Mouse (Mus musculus): ENCODE results near the gene Notch3. TPM values are rescaled to one million over a fixed set of nuclear protein-coding genes. Genes with fewer than 3 reads are reported as not detected.

Notch3 gene
- polyA plus RNA-seq, 1 experiment: not detected

- Histone ChIP-seq H3K4me3 (ENCODE audit: insufficient read depth, low read length) (no peak overlapping the region), H3K4me1 (ENCODE audit: control insufficient read depth, insufficient read depth, low read length) (peaks cover 8% of the 10 kb centered on the region), H3K27ac (ENCODE audit: insufficient read depth, low read depth, low read length) (no peak overlapping the region)
- TF ChIP-seq POLR2A (IDR thresholded peaks at IDR 0.05; ENCODE audit: borderline replicate concordance, low read depth, low read length) (no peak), CTCF (IDR thresholded peaks at IDR 0.05; ENCODE audit: low read depth, low read length) (no peak)
Measured at GRCm38 (mm10) chr17:32197156-32197555, 30.5 kb upstream of the Notch3 start.

GRCm38 (mm10) chr17:32195725-32196124 lies 29.1 kb upstream of the Notch3 start:
- TF ChIP-seq POLR2A (IDR thresholded peaks at IDR 0.05; ENCODE audit: borderline replicate concordance, low read depth, low read length) (no peak), CTCF (IDR thresholded peaks at IDR 0.05; ENCODE audit: low read depth, low read length) (no peak)
- Histone ChIP-seq H3K4me1 (ENCODE audit: control insufficient read depth, insufficient read depth, low read length) (peaks cover 9% of the 10 kb centered on the region), H3K4me3 (ENCODE audit: insufficient read depth, low read length) (no peak overlapping the region), H3K27ac (ENCODE audit: insufficient read depth, low read depth, low read length) (no peak overlapping the region)

- no peak for TF ChIP-seq POLR2A (IDR thresholded peaks at IDR 0.05; ENCODE audit: borderline replicate concordance, low read depth, low read length)
- Histone ChIP-seq H3K27ac (ENCODE audit: insufficient read depth, low read depth, low read length) (no peak overlapping the region), H3K4me1 (ENCODE audit: control insufficient read depth, insufficient read depth, low read length) (peaks cover 26% of the 10 kb centered on the region), H3K4me3 (ENCODE audit: insufficient read depth, low read length) (no peak overlapping the region)
Measured at GRCm38 (mm10) chr17:32193010-32193409, 26.4 kb upstream of the Notch3 start.

GRCm38 (mm10) chr17:32189850-32190249 lies 23.2 kb upstream of the Notch3 start:
- peaks cover 26% of the 10 kb centered on the region for H3K4me1 ChIP-seq (ENCODE audit: control insufficient read depth, insufficient read depth, low read length)
- TF ChIP-seq POLR2A (IDR thresholded peaks at IDR 0.05; ENCODE audit: borderline replicate concordance, low read depth, low read length): no peak
- no peak for TF ChIP-seq CTCF (IDR thresholded peaks at IDR 0.05; ENCODE audit: low read depth, low read length)
- no peak overlapping the region for H3K27ac ChIP-seq (ENCODE audit: insufficient read depth, low read depth, low read length)
- H3K4me3 ChIP-seq (ENCODE audit: insufficient read depth, low read length): no peak overlapping the region

GRCm38 (mm10) chr17:32188863-32189636 lies 22.4 kb upstream of the Notch3 start, which contains the start of gene Ephx3:
Gene Ephx3, minus strand, starts transcription at chr17:32189549.
- Histone ChIP-seq H3K4me3 (ENCODE audit: insufficient read depth, low read length) (peak within 1 kb of the TSS; percentile 42), H3K4me1 (ENCODE audit: control insufficient read depth, insufficient read depth, low read length) (peaks cover 26% of the 10 kb centered on the region), H3K27ac (ENCODE audit: insufficient read depth, low read depth, low read length) (no peak within 1 kb of the TSS)
- TF ChIP-seq POLR2A (IDR thresholded peaks at IDR 0.05; ENCODE audit: borderline replicate concordance, low read depth, low read length): no peak
- no peak for TF ChIP-seq CTCF (IDR thresholded peaks at IDR 0.05; ENCODE audit: low read depth, low read length)

- Histone ChIP-seq H3K4me3 (ENCODE audit: insufficient read depth, low read length) (no peak overlapping the region), H3K27ac (ENCODE audit: insufficient read depth, low read depth, low read length) (no peak overlapping the region), H3K4me1 (ENCODE audit: control insufficient read depth, insufficient read depth, low read length) (no peaks in the 10 kb centered on the region)
- TF ChIP-seq CTCF (IDR thresholded peaks at IDR 0.05; ENCODE audit: low read depth, low read length) (no peak), POLR2A (IDR thresholded peaks at IDR 0.05; ENCODE audit: borderline replicate concordance, low read depth, low read length) (no peak)
Measured at GRCm38 (mm10) chr17:32183017-32183416, 16.4 kb upstream of the Notch3 start.

GRCm38 (mm10) chr17:32179621-32180491 lies 13.2 kb upstream of the Notch3 start:
- no peak overlapping the region for H3K4me3 ChIP-seq (ENCODE audit: insufficient read depth, low read length)
- no peaks in the 10 kb centered on the region for H3K4me1 ChIP-seq (ENCODE audit: control insufficient read depth, insufficient read depth, low read length)
- no peak for TF ChIP-seq POLR2A (IDR thresholded peaks at IDR 0.05; ENCODE audit: borderline replicate concordance, low read depth, low read length)
- no peak for TF ChIP-seq CTCF (IDR thresholded peaks at IDR 0.05; ENCODE audit: low read depth, low read length)
- no peak overlapping the region for H3K27ac ChIP-seq (ENCODE audit: insufficient read depth, low read depth, low read length)

- TF ChIP-seq POLR2A (IDR thresholded peaks at IDR 0.05; ENCODE audit: borderline replicate concordance, low read depth, low read length): no peak
- TF ChIP-seq CTCF (IDR thresholded peaks at IDR 0.05; ENCODE audit: low read depth, low read length): no peak
- H3K4me3 ChIP-seq (ENCODE audit: insufficient read depth, low read length): no peak overlapping the region
- no peak overlapping the region for H3K27ac ChIP-seq (ENCODE audit: insufficient read depth, low read depth, low read length)
- H3K4me1 ChIP-seq (ENCODE audit: control insufficient read depth, insufficient read depth, low read length): no peaks in the 10 kb centered on the region
Measured at GRCm38 (mm10) chr17:32176919-32177318, 10.3 kb upstream of the Notch3 start.

GRCm38 (mm10) chr17:32173166-32173565 lies 6.5 kb upstream of the Notch3 start:
- no peak overlapping the region for H3K27ac ChIP-seq (ENCODE audit: insufficient read depth, low read depth, low read length)
- no peak overlapping the region for H3K4me3 ChIP-seq (ENCODE audit: insufficient read depth, low read length)
- TF ChIP-seq POLR2A (IDR thresholded peaks at IDR 0.05; ENCODE audit: borderline replicate concordance, low read depth, low read length) (no peak), CTCF (IDR thresholded peaks at IDR 0.05; ENCODE audit: low read depth, low read length) (no peak)
- H3K4me1 ChIP-seq (ENCODE audit: control insufficient read depth, insufficient read depth, low read length): peaks cover 8% of the 10 kb centered on the region

GRCm38 (mm10) chr17:32172485-32172884 lies 5.8 kb upstream of the Notch3 start:
- no peak for TF ChIP-seq POLR2A (IDR thresholded peaks at IDR 0.05; ENCODE audit: borderline replicate concordance, low read depth, low read length)
- no peak for TF ChIP-seq CTCF (IDR thresholded peaks at IDR 0.05; ENCODE audit: low read depth, low read length)
- Histone ChIP-seq H3K4me1 (ENCODE audit: control insufficient read depth, insufficient read depth, low read length) (peaks cover 8% of the 10 kb centered on the region), H3K27ac (ENCODE audit: insufficient read depth, low read depth, low read length) (no peak overlapping the region), H3K4me3 (ENCODE audit: insufficient read depth, low read length) (no peak overlapping the region)

Data from bone marrow macrophage, adult 2 months (primary cell).